Mouse (Mus musculus) heart, adult 2 months (tissue): ENCODE measurements at regions not wholly inside any gene's neighbourhood (a gene's known extent, or its start where the extent isn't known, plus 50 kb on each side); places are given as distances from the start of the nearest gene placed in this dataset.

ENCODE experiments used
- EP300 ChIP-seq: fragments of 200-500 bp; IDR thresholded peaks from 2 replicates; pipeline ENCODE4 v1.6.1; 2011; ENCODE audit warnings: low read depth, low read length, control low read depth; ENCODE audit not compliant: insufficient read depth
- POLR2A ChIP-seq: fragments of 200-500 bp; IDR thresholded peaks from 2 replicates; pipeline ENCODE4 v1.6.1; 2011; ENCODE audit warnings: mild to moderate bottlenecking, low read depth, low read length, control low read depth; ENCODE audit not compliant: insufficient read depth

DNA sequence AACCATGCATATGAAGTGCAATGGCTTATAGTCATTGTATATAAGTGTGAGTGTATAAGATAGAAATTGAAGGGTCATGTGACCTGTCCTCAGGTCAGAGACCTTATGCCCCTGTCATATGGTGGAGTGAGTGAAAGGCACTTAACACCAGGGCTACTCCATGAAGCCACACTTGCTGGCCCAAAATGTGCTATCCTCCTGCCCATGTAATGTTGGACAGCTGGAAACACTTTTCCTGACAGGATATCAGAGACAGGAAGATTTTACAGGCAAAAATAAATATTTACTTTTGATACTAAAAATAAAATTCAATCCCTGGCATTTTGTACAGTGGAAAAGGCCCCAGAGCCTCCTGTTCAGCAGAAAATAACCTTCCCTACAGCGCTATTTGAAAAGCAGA is 94.1 kb upstream of the Pja2 start:
- TF ChIP-seq POLR2A (no peak), EP300 (no peak)
